Mouse (Mus musculus) heart, postnatal 10 days (tissue): ENCODE measurements around the gene Nudt17. TPM values are rescaled to one million over a fixed set of nuclear protein-coding genes. Genes with fewer than 3 reads are reported as not detected.
"Not testable (repeated sequence)": the region's sequence is repeated elsewhere in the genome, so short reads cannot be mapped to it uniquely, and the experiment has no call there.

Source experiments
- DNase-seq, 2 experiments: peaks; one replicate each; pipeline ENCODE4 v3.0.0; 2021
- intact Hi-C: fragments of 180-260 bp; cut with DNase I; formaldehyde crosslinking; loops from one replicate; pipeline ENCODE4 v1.15.1; 2025
- total RNA-seq, 2 experiments: library from RNA; stranded (reverse); gene quantifications; 2 replicates each; pipeline ENCODE4 v1.2.3; 2021

Nudt17 gene
- total RNA-seq, 2 experiments from 2014 or later: 2.5 to 3.3 TPM

- no peak for DNase-seq
- intact Hi-C loops: loop anchor here (5.0 kb wide), 1 partner anchor 39 kb away; no protein-coding TSS in a partner anchor
Measured at GRCm38 (mm10) chr3:96706217-96706616, 2.1 kb downstream of the Nudt17 start.

- intact Hi-C loops: loop anchor here (5.0 kb wide), 1 partner anchor 37 kb away; no protein-coding TSS in a partner anchor
- peak in 1 of 2 experiments; percentile 38 for DNase-seq
Measured at GRCm38 (mm10) chr3:96704778-96705177, 3.6 kb downstream of the Nudt17 start.

DNA sequence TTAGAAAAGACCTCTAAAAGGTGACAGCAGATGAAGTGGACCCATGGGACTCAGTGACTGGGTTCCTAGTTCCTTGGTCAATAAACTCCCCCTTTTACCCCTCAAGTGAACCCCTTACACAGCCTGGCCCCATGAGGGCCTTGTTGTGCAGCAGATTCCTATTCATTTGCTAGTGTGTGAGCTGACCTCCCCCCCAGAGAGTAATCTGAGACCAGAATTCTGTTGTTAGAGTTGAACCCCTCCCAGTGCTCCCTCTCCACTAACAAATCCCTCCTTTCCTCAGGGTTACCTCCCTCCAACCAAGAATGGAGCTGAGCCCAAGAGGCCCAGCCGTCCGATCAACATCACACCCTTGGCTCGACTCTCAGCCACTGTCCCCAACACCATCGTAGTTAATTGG lies 7.4 kb downstream of the Nudt17 start:
- intact Hi-C loops: no loop called here
- no peak for DNase-seq

DNA sequence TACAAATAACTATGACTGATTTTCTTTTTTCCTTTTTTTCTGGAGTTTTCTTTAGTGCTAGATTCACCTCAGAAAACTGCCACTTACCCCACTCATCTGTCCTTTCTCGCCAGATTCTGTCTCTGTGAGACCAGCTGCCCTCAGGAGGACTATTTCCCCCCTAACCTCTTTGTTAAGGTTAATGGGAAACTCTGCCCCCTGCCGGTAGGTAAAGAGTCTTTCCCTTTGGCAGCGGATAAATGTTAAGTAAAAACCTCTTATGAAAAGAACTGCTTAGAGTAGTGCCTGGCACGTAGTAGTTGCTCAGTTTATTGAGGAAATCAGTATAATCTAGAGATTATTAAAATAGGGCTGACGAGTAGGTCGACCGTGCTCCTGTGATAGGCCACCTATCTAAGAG lies 8.0 kb downstream of the Nudt17 start:
- intact Hi-C loops: no loop called here
- DNase-seq: peak in 1 of 2 experiments; percentile 61

GRCm38 (mm10) chr3:96698993-96699690 lies 9.2 kb downstream of the Nudt17 start:
- DNase-seq: no peak

DNA sequence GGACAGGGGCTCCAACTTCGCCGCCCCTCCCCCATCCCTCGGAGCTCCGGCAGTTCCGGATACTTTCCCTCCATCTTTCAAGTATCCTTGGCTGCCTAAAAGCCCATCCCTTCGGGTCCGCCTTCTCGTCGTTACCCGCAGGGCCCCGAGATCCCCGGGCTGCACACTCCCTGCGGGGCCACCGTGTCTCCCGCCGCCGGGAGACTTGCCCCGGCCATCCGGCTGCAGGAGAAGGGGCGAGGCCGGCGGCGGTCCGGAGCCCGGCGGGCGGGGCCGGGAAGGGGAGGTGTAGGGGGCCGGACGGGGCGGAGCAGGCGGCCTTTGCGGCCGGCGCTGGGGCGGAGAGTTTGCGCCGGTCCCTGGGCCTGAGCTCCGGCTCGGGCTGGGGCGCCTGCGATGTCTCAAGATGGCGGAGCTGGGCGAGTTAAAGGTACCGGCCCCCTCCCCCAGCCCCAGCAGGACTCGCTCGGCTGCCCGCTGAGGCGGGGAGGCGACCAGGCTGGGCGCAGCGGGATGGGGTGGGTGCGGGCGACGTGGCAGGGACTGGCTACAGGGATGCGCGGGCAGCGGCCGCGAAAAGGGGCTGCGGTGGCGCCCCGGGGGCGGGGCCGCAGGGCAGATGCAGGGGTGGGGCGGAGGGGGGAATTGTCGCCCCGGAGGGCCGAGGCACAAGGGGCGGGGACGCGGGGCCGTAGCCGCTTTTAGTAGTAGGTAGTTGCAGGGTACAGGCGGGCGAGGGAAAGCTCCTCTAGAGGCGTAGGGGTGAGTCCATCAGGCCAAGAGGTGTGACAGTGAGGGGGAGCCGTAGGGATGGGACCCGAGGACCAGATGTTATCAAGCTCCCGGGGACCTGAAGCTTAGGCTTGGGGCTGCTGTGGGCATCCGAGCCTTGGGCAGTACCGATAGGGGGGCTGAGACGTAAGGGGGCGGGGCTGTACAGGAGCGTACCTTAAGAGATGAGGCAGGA lies 11.3 kb downstream of the Nudt17 start:
- DNase-seq: peak; percentile 92 to 95
- intact Hi-C loops: loop anchor here (5.0 kb wide), 1 partner anchor 60 kb away; the partner anchor contains the start of genes Gm42957 and Pex11b

More at GRCm38 (mm10) chr3:96698993-96699690, 9.2 kb downstream of the Nudt17 start:
- intact Hi-C loops: loop anchor here (5.0 kb wide), 1 partner anchor 62 kb away; the partner anchor contains the start of genes Gm42957 and Pex11b

DNA sequence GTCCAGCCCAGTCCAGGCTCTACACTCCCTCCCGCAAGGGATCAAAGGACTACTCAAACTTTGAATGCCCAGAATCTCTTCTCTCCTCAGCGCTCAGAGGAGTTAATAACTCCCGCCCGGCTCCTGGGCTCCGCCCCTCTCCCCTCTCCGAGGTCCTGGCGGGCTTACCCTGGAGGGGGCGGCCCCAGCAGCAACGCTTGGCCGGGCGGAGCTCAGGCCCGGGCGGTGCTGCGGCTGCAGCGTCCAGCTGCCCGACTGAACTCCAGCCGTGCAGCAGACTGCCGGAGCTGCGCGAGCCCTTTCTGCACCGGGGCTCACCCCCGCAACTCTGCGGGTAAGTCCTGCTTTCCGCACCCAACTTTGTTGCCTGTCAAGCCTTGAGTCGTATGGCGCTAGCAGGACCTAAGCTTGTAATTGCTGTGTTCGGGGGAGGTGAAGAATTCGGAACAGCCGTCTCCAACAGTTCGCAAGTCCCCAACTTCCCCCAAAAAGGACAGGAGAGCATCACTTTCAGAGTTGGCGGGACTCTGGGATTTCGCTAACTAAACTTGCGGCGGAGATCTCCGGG lies 12.1 kb downstream of the Nudt17 start, which contains the start of gene Pias3:
TSS of gene Pias3 (plus strand) at position 187 of the 568 bp plus-strand sequence.
- intact Hi-C loops: loop anchor here (5.0 kb wide), 1 partner anchor 59 kb away; the partner anchor contains the start of genes Gm42957 and Pex11b
- peak; percentile 88 to 91 for DNase-seq

DNA sequence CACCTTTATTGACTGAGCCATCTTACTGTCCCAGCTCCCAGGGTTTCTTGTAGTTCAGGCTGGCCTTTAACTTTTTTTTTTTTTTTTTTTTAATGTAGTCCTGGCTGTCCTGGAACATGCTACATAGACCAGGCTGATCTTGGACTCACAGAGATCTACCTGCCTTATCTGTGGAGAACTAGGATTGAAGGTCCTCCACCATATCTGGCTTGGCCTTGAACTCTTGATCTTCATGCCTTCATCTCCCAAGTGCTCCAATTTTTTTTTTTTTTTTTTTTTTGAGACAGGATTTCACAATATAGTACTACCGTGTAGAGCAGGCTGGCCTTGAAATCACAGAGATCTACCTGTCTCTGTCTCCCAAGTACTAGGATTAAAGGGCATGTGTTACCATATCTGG lies 14.8 kb downstream of the Nudt17 start:
- no peak for DNase-seq
- intact Hi-C loops: no loop called here

DNA sequence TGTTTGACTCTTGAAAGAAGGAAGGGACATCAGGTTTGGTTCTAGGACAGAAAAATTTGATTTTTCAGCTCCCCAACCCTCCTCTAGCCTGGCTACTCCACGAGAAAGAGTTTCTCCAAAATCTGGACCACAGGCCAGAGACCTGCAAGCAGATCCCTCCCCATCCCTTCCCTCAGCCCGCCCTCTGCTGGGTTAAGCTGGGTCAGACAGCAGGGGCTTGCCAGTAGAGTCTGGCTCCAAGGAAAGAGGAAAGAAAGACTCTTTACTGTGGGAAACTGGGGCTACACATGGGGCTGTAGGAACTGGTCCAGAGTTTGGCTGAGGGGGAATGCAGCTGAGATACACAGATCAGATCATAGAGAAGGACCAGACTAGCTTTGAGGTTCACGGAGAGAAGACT lies 15.9 kb downstream of the Nudt17 start:
- DNase-seq: peak; percentile 63 to 76
- intact Hi-C loops: no loop called here

GRCm38 (mm10) chr3:96690298-96690697 lies 18.1 kb downstream of the Nudt17 start:
- intact Hi-C loops: no loop called here
- DNase-seq: no peak

GRCm38 (mm10) chr3:96688854-96689253 lies 19.5 kb downstream of the Nudt17 start:
- intact Hi-C loops: no loop called here
- DNase-seq: no peak

DNA sequence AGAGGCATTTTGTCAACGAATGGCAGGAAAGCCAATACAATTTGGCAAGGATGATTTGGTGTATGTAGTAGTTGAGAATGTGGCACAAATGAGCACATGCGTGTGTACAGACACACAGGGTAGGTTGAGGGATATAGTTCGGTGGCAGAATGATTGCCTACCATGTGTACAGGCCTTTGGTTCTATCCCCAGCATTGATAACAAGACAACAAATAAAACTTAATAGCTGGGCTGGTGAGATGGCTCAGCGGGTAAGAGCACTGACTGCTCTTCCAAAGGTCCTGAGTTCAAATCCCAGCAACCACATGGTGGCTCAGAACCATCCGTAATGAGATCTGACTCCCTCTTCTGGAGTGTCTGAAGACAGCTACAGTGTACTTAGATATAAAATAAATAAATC lies 22.3 kb downstream of the Nudt17 start:
- DNase-seq, intact Hi-C loops: not testable (repeated sequence)

- intact Hi-C loops: no loop called here
- DNase-seq: peak in 1 of 2 experiments; percentile 32
Measured at GRCm38 (mm10) chr3:96684822-96685156, 23.6 kb downstream of the Nudt17 start.

- DNase-seq: peak in 1 of 2 experiments; percentile 34
- intact Hi-C loops: no loop called here
Measured at GRCm38 (mm10) chr3:96684151-96684821, 24.1 kb downstream of the Nudt17 start.

GRCm38 (mm10) chr3:96683496-96683895 lies 24.9 kb downstream of the Nudt17 start:
- DNase-seq: no peak
- intact Hi-C loops: no loop called here

DNA sequence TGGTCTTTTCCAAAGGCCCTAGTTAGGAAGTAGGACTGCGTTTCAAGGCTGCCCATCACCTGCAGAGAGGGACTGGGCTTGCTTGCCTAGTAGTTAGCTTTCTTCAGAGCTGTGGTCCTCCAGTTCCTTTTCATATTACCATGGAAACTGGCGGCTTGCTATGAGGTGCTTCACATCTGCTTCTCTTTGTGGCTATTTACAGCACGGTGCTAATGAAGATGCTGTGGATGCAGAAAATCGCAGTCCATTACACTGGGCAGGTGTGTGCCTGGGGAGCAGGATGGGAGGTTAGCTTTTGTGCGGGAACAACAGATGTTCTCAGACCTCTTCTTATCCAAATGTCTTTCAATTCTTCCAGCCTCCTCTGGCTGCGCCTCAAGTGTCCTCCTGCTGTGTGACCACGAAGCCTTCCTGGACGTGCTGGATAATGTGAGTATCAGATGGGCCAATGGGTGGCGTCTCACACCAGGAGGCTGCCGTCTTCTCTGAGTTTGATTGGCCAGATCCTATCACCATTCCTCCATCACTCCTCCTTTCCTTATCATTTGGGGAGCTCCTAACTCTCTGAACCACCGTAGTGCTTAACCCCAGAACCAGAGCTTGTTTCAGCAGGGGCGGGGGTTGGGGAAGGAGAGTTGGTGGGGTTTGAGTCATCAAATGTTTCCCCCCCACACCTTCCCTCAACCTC lies 27.9 kb downstream of the Nudt17 start:
- no peak for DNase-seq
- intact Hi-C loops: no loop called here

DNA sequence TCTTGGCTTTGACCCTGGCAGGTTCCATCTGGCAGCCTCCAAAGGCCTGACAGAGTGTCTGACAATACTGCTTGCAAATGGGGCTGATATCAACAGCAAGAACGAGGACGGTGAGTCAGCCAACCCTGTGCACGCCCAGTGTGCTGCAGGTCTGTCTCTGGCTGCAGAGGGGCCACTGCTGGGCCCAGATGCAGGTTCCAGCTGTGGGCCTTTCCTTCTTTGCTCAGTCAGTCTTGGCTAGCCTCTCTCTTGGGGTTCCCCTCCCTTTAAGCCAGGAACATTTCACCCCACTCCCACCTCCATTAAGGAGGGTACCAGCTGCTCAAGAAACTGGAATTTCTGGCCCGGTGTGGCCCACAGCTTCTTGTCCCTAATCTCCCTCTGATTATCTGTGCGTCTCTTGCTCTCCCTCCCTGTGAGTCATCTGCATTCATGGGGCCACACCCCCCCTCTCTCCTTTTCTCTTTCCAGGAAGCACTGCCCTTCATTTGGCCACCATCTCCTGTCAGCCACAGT lies 29.1 kb downstream of the Nudt17 start:
- intact Hi-C loops: no loop called here
- no peak for DNase-seq

GRCm38 (mm10) chr3:96678456-96678855 lies 29.9 kb downstream of the Nudt17 start:
- intact Hi-C loops: no loop called here
- DNase-seq: no peak

DNA sequence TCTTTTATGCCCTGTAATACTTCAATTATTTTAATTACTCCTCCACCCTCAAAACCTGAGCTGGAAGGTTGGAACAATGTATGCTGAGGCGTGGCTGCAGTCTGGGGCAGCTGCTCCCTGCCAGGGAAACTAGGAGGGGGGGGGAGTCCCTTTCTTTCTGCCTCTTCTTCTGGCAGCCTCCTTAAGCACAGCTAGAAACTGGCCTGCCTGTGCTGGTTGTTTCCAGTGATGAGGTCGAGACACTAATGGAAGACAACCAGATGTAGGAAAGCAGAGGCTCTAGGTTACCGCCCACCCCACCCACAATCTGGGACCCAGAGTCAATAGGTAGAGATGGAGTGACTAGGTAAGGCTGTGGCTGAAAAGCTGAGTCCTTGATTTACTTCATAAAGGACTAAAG lies 32.7 kb downstream of the Nudt17 start:
- intact Hi-C loops: no loop called here

More for the DNA sequence above, 32.7 kb downstream of the Nudt17 start:
- DNase-seq: no peak
